Mouse (Mus musculus) liver, embryonic 11.5 days (tissue): ENCODE measurements around the gene Abca4. TPM values are rescaled to one million over a fixed set of nuclear protein-coding genes. Genes with fewer than 3 reads are reported as not detected.

Source experiments
- ATAC-seq: fragments of 200-750 bp; cut with Nextera tagmentation; replicated peaks from 2 replicates; pipeline ENCODE4 v1.8.0; 2017; ENCODE audit warnings: moderate number of reproducible peaks, mild to moderate bottlenecking, moderate TSS enrichment, moderate library complexity; ENCODE audit not compliant: low FRiP score
- DNase-seq: peaks from one replicate; pipeline ENCODE4 v3.0.0-alpha.2; 2017; ENCODE audit warnings: low spot score
- H3K27ac ChIP-seq: fragments of 300-500 bp; sonication (generic); 2 replicates; pipeline ENCODE4 v1.5.1; 2014; ENCODE audit warnings: mild to moderate bottlenecking, low read depth, low read length, control low read depth
- H3K27me3 ChIP-seq: fragments of 300-500 bp; sonication (generic); replicated peaks from 2 replicates; pipeline ENCODE4 v1.6.1; 2014; ENCODE audit warnings: low read length, mixed read lengths; ENCODE audit not compliant: control insufficient read depth, insufficient read depth
- H3K36me3 ChIP-seq: fragments of 300-500 bp; sonication (generic); 2 replicates; pipeline ENCODE4 v1.6.1; 2014; ENCODE audit warnings: mild to moderate bottlenecking, low read length, moderate library complexity, mixed read lengths; ENCODE audit not compliant: control insufficient read depth, insufficient read depth
- H3K4me1 ChIP-seq: fragments of 300-500 bp; sonication (generic); replicated peaks from 2 replicates; pipeline ENCODE4 v1.6.1; 2014; ENCODE audit warnings: low read length, mixed read lengths; ENCODE audit not compliant: control insufficient read depth, insufficient read depth
- H3K4me2 ChIP-seq: fragments of 300-500 bp; sonication (generic); 2 replicates; pipeline ENCODE4 v1.6.1; 2014; ENCODE audit warnings: mild to moderate bottlenecking, control low read depth, moderate library complexity
- H3K4me3 ChIP-seq: fragments of 300-500 bp; sonication (generic); 2 replicates; pipeline ENCODE4 v1.5.1; 2014; ENCODE audit warnings: low read depth, low read length, control low read depth
- H3K9ac ChIP-seq: fragments of 300-500 bp; sonication (generic); 2 replicates; pipeline ENCODE4 v1.6.1; 2014; ENCODE audit warnings: low read depth, low read length, control low read depth
- H3K9me3 ChIP-seq: fragments of 300-500 bp; sonication (generic); 2 replicates; pipeline ENCODE4 v1.6.1; 2016; ENCODE audit warnings: low read length, inconsistent platforms, mixed read lengths; ENCODE audit not compliant: control insufficient read depth
- WGBS: fragments of 180-500 bp; shearing (Covaris S2); extraction: QIAGEN DNeasy Blood & Tissue Kit; methylation state at CpG from one replicate; pipeline ENCODE4 v1.1.7; 2014; 5-methylcytosine and 5-hydroxymethylcytosine counted together
- polyA plus RNA-seq: library from polyadenylated mRNA; unstranded; fragments of >200 nt; fragmentation: Nextera tagmentation; extraction: Ambion mirVana; gene quantifications from 2 replicates; pipeline ENCODE4 v1.2.1, GENCODE M21; 2014

Abca4 gene
- polyA plus RNA-seq, 1 experiment from 2014 or later = 3.2 TPM

GRCm38 (mm10) chr3:122088054-122088681, 43.9 kb downstream of the Abca4 start:
- no peak overlapping the region for H3K4me2 ChIP-seq
- no peak overlapping the region for H3K27ac ChIP-seq
- no peak for DNase-seq
- peaks cover 20% of the 10 kb centered on the region for H3K4me1 ChIP-seq
- no peaks in the 10 kb centered on the region for H3K36me3 ChIP-seq
- no peaks in the 10 kb centered on the region for H3K9me3 ChIP-seq
- H3K27me3 ChIP-seq = no peaks in the 10 kb centered on the region
- H3K9ac ChIP-seq = no peak overlapping the region
- WGBS = 56% methylated on average over 11 of the region's 11 CpGs
- ATAC-seq = peak; percentile 74
- no peak overlapping the region for H3K4me3 ChIP-seq

GRCm38 (mm10) chr3:122090338-122090737, 46.1 kb downstream of the Abca4 start:
- no peak for DNase-seq

GRCm38 (mm10) chr3:122099713-122100112, 55.5 kb downstream of the Abca4 start:
- H3K9ac ChIP-seq = no peak overlapping the region
- no peak overlapping the region for H3K27ac ChIP-seq
- peaks cover 7% of the 10 kb centered on the region; the same call in 1 of the 2 replicates for H3K4me1 ChIP-seq
- WGBS = 41% methylated on average over 5 of the region's 5 CpGs
- no peak for DNase-seq
- no peaks in the 10 kb centered on the region for H3K27me3 ChIP-seq
- H3K4me3 ChIP-seq = no peak overlapping the region
- ATAC-seq = peak; percentile 76
- H3K36me3 ChIP-seq = no peaks in the 10 kb centered on the region
- H3K4me2 ChIP-seq = no peak overlapping the region
- H3K9me3 ChIP-seq = no peaks in the 10 kb centered on the region

More at GRCm38 (mm10) chr3:122090338-122090737, 46.1 kb downstream of the Abca4 start:
- Histone ChIP-seq H3K9ac (no peak overlapping the region), H3K27me3 (no peaks in the 10 kb centered on the region), H3K4me2 (no peak overlapping the region), H3K4me3 (no peak overlapping the region), H3K9me3 (no peaks in the 10 kb centered on the region), H3K27ac (no peak overlapping the region), H3K4me1 (peaks cover 20% of the 10 kb centered on the region), H3K36me3 (no peaks in the 10 kb centered on the region)
- no peak for ATAC-seq
- WGBS = 41% methylated on average over 6 of the region's 6 CpGs

GRCm38 (mm10) chr3:122102091-122102490, 57.8 kb downstream of the Abca4 start:
- no peak overlapping the region for H3K4me3 ChIP-seq
- H3K27ac ChIP-seq = no peak overlapping the region
- 63% methylated on average over 7 of the region's 7 CpGs for WGBS
- H3K4me2 ChIP-seq = no peak overlapping the region
- H3K4me1 ChIP-seq = peaks cover 11% of the 10 kb centered on the region
- H3K9me3 ChIP-seq = no peaks in the 10 kb centered on the region
- DNase-seq (no peak), ATAC-seq (no peak)
- H3K9ac ChIP-seq = no peak overlapping the region
- no peaks in the 10 kb centered on the region for H3K36me3 ChIP-seq
- no peaks in the 10 kb centered on the region for H3K27me3 ChIP-seq

- no peak overlapping the region for H3K9ac ChIP-seq
- H3K36me3 ChIP-seq = no peaks in the 10 kb centered on the region
- H3K4me3 ChIP-seq = no peak overlapping the region
- WGBS = 32% methylated on average over 20 of the region's 20 CpGs
- ATAC-seq (no peak; the same call in 1 of the 2 replicates), DNase-seq (peak; percentile 79)
- peaks cover 15% of the 10 kb centered on the region for H3K4me1 ChIP-seq
- no peaks in the 10 kb centered on the region for H3K9me3 ChIP-seq
- no peak overlapping the region for H3K27ac ChIP-seq
- H3K27me3 ChIP-seq = no peaks in the 10 kb centered on the region
- H3K4me2 ChIP-seq = peak overlapping the region; percentile 47
Measured at GRCm38 (mm10) chr3:122103864-122104808, 59.9 kb downstream of the Abca4 start.

- 33% methylated on average over 8 of the region's 8 CpGs for WGBS
- H3K4me1 ChIP-seq = peaks cover 34% of the 10 kb centered on the region
- no peak overlapping the region for H3K9ac ChIP-seq
- no peaks in the 10 kb centered on the region for H3K27me3 ChIP-seq
- no peaks in the 10 kb centered on the region for H3K9me3 ChIP-seq
- peak overlapping the region; percentile 8; the same call in 1 of the 2 replicates for H3K4me3 ChIP-seq
- no peak for DNase-seq
- H3K4me2 ChIP-seq = peak overlapping the region; percentile 28
- no peaks in the 10 kb centered on the region for H3K36me3 ChIP-seq
- H3K27ac ChIP-seq = 0 out of 2 replicates have a peak overlapping the region, but pooled peaks have one; percentile 32
- peak; percentile 68 for ATAC-seq
Measured at GRCm38 (mm10) chr3:122106920-122107319, 62.7 kb downstream of the Abca4 start.

GRCm38 (mm10) chr3:122107643-122108194, 63.5 kb downstream of the Abca4 start:
- Histone ChIP-seq H3K4me1 (peaks cover 39% of the 10 kb centered on the region), H3K36me3 (no peaks in the 10 kb centered on the region), H3K27ac (0 out of 2 replicates have a peak overlapping the region, but pooled peaks have one; percentile 32), H3K27me3 (no peaks in the 10 kb centered on the region), H3K9me3 (no peaks in the 10 kb centered on the region), H3K9ac (no peak overlapping the region), H3K4me3 (peak overlapping the region; percentile 8; the same call in 1 of the 2 replicates), H3K4me2 (peak overlapping the region; percentile 28)
- WGBS = 41% methylated on average over 14 of the region's 14 CpGs
- no peak for DNase-seq
- ATAC-seq = no peak

- H3K4me2 ChIP-seq = no peak overlapping the region
- no peaks in the 10 kb centered on the region for H3K9me3 ChIP-seq
- WGBS = 48% methylated on average over 4 of the region's 4 CpGs
- no peaks in the 10 kb centered on the region for H3K27me3 ChIP-seq
- peaks cover 39% of the 10 kb centered on the region for H3K4me1 ChIP-seq
- ATAC-seq (no peak), DNase-seq (no peak)
- H3K4me3 ChIP-seq = no peak overlapping the region
- no peak overlapping the region for H3K27ac ChIP-seq
- no peak overlapping the region for H3K9ac ChIP-seq
- H3K36me3 ChIP-seq = no peaks in the 10 kb centered on the region
Measured at GRCm38 (mm10) chr3:122109461-122109860, 65.2 kb downstream of the Abca4 start.
